Mouse (Mus musculus) ovary, postnatal 14 days (tissue): Measurements from ENCODE around the gene Gm20481.
"Not testable (repeated sequence)": the region's sequence is repeated elsewhere in the genome, so short reads cannot be mapped to it uniquely, and the experiment has no call there.

ENCODE experiments used
- DNase-seq: peaks from one replicate; pipeline ENCODE4 v3.0.0; 2022; ENCODE audit warnings: low spot score

Gene Gm20481

DNA sequence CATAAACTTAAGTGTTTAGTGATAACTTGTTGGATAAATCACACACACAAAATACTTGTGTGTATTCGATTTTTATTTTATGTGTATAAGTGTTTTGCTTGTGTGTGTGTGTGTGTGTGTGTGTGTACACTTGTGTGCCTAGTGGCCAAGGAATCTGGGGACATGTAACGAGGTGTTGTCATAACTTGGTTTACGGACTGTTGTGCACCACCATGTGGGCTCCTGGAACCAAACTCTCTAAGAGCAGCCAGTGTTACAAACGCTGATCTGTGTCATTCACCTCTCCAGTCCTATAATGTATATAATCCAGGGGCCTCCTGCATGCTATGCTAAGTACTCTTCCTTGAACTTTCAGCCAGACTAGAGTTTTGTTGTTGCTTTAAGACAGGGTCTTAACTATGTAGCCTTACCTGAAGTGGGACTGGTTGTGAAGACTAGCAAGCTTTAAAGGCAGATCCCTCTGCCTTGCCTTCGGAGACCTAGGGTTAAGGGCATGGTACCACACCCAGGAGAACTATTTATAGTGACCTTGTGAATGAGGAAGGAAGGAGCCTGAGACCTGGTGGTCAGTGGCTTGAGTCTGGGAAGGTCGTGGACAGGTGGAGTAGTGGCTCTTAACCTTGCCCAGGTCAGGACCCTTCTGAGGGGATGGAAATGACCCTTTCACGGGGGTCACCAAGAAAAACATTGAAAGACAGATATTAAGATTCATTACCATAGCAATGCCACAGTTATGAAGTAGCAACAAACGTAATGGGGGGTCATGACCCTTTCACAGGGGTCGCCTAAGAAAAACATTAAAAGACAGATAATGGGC, 33.5 kb downstream of the Gm20481 start:
- no peak for DNase-seq

DNA sequence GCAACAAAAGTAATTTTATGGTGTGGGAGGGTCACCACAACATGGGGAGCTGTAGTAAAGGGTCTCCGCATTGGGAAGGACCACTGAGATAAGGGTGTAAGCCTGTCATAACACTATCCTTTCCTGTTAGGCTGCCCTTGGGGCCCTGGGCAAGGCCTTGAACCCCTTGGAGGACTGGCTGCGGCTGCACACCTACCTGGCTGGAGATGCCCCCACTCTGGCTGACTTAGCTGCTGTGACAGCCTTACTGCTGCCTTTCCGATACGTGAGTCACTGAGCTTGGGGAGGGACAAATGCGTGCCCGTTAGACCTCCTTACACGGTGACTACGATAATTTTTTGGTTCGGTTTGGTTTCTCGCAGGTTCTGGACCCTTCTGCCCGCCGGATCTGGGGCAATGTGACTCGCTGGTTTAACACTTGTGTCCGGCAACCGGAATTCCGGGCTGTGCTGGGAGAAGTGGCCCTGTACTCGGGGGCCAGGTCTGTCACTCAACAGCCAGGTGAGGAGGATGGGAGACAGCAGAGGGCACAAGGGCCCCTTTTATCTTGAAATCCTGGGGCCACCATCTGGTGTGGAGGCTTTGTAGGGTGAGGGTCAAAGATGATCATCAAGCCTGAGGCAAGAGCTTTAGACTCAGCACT, 34.5 kb downstream of the Gm20481 start:
- no peak for DNase-seq

DNA sequence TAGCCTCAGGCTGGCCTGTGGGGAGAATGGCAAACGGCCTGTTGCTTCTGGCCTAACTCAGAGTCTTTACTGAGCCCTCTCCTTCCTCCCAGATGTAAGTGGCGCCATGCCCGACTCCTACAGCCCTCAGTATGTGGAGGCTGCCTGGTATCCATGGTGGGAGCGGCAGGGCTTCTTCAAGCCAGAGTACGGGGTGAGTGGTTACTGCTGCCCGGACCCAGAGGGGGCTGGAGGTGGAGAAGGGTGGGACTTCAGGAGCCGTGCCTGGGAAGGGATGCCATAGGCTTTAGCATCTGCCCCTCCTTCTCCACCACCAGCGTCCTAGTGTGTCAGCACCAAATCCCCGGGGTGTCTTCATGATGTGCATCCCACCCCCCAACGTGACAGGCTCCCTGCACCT, 35.4 kb downstream of the Gm20481 start:
- no peak for DNase-seq

DNA sequence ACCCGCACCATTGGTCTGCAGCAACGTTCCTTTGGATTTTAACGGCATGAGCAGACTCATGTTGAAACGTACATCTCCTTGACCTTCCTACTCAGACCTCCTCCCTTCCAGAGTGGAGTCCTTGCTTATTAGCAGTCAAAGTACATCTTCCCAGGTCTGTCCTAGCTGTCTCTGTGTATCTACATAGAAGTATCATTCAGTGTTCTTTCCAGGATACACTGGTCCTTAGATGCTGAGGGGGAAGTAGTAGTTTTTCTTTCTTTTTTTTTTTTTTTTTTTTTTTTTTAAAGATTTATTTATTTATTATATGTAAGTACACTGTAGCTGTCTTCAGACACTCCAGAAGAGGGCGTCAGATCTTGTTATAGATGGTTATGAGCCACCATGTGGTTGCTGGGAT, 36.2 kb downstream of the Gm20481 start:
- not testable (repeated sequence) for DNase-seq

DNA sequence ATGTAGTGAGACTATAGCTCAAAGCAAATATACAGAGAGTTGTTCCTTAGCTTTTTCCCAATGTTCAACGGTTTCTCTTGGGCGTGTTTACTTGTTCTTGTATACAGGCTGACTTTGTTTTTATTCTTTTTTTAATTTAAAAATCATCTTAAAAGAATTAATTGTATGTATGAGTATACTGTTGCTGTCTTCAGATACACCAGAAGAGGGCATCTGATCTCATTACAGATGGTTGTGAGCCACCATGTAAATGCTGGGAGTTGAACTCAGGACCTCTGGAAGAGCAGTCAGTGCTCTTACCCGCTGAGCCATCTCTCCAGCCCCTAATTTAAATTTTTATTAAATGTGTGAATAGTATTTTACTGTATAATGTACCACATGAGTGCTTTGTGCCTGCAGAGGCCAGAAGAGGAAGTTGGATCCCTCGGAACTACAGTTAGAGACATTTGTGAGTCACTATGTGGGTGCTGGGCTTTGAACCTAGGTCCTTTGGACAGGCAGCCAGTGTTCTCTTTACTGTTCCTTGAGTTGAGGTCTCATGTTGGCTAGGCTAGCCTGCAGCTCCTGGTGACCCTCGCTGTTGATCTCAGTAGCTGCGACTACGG, 37.8 kb downstream of the Gm20481 start:
- DNase-seq: no peak

DNA sequence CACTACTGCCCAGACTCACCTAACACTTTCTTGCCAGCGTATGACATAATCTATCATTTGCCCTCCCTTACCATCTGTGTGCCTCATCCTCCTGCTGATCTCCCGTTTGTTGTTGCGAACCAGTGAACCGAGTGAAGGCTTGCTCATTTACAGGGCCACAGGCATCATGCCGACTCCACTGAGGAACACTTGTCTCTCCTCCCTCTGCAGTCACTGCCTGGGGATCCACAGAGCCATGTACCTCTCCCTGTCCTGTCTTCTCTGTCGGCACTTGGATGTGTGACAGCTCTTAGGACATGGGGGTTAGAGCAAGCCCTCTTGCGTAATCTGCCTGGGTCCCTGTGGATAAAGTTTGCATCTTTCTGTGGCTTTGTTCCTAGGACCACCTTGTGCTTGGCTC, 39.9 kb downstream of the Gm20481 start:
- DNase-seq: no peak

DNA sequence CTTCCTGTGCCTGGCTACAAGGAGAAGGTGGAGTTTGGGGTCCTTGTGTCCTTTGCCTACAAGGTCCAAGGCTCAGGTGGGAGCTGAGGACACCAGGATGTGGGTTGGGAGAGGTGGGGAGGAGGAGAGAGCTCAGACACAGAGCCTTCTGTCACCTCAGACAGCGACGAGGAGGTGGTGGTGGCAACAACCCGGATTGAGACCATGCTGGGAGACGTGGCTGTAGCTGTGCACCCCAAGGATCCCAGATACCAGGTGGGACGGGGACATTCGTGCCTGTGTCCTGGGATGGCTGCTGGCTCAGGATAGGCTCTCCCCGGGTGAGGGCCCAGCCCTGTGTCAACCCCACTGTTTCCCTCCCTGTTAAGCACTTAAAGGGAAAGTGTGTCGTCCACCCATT, 41.7 kb downstream of the Gm20481 start:
- DNase-seq: no peak

DNA sequence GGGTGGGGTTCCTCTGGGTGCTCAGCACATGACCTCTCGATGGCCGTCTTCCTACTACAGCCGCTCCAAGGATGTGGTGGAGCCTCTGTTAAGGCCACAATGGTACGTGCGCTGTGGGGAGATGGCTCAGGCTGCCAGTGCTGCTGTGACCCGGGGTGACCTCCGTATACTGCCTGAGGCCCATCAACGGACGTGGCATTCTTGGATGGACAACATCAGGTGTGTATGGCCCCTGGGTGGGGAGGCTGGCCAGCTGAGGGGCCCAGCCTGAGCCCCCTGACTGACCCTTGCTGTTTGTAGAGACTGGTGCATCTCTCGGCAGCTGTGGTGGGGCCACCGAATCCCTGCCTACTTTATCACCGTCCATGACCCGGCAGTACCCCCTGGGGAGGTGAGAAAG, 42.7 kb downstream of the Gm20481 start:
- DNase-seq: no peak

DNA sequence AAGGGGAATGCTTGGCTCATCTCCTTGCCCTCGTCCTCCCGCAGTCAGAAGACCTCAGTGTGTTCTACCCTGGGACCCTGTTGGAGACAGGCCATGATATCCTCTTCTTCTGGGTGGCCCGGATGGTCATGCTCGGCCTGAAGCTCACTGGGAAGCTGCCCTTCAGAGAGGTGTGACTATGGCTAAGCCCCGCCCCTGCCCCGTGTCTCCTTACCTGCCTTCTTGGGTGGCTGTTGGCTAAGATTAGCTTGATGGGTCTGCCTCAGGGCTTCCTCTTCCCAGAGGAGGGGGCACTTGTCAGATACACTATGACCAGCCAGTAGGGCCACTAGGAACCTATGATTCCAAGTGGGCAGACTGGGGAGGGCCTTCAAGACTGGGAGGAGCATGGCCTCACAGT, 43.5 kb downstream of the Gm20481 start:
- DNase-seq: no peak

DNA sequence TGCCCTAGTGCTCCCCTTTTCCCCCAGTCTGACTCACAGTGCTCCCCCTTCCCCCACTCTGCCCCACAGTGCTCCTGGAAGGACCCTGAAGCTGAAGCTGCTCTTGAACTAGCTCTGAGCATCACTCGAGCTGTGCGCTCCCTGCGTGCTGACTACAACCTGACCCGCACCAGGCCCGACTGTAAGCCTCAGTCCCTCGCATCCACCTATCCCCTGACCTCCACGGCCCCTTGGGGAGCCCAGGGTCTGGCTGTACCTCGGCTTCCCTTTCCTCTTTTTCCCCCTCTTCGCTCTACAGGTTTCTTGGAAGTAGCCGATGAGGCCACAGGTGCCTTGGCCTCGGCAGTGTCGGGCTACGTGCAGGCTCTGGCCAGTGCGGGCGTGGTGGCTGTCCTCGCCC, 45.6 kb downstream of the Gm20481 start:
- DNase-seq: no peak

DNA sequence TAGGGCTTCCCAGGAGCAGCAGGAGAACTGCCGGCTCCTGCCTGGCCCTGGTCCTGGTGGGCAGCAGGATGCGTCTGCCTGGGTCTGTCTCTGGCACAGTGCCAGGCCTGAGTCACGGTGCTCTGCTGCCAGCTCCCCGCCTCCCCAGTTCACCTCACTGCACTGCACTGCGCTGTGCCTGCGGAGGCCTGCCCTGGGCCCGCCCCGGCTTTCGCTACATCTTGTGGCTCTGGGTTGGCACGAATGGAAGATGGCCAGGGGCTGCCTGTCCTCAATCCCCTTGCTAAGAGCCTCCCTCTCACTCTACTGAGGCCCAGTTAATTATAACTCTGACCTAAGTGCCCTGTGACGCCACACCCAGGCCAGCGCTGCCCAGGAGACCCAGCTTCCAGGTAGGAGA, 46.7 kb downstream of the Gm20481 start, which contains the start of gene Vwa7:
Gene Vwa7, plus strand, starts transcription at position 204 of the 400 bp plus-strand sequence.
- no peak for DNase-seq

DNA sequence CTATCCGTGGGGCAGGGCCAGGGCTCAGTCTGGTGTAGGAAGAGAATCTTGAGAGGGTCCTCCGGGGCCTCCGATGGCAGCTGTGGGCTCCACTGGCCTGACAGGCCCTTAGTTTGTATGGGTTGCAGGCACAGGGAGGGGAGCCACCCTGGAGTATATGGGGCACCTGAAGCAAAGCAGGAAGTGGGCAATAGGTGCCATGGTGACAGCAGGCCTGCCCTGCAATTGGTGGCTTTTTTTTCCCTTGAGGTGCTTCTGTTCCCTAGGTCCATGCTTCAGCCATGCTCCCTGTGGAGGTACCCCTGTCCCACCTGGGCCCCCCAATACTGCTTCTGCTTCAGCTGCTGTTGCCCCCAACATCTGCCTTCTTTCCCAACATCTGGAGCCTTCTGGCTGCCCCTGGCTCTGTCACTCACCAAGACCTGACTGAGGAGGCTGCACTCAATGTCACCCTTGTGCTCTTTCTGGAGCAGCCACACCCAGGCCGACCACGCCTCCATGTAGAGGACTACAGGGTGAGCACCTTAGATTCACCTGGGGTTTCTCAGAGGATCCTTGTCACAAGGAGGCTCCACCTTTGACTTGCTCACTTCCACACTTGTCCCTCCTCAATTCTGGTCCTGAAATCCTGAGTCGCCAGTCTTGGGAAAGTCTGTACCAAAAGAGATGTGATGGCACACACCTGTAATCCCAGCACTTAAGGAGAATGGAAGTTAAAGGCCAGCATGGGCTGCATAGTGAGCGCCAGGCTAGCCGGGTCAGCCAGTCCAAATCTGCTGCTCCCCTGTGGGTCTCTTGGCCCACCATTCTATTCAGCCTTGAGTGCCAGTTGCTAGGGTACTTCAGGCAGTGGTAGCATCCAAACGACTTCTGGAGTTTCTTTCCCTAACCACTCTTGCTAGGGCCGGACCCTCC, 47.3 kb downstream of the Gm20481 start:
- no peak for DNase-seq

DNA sequence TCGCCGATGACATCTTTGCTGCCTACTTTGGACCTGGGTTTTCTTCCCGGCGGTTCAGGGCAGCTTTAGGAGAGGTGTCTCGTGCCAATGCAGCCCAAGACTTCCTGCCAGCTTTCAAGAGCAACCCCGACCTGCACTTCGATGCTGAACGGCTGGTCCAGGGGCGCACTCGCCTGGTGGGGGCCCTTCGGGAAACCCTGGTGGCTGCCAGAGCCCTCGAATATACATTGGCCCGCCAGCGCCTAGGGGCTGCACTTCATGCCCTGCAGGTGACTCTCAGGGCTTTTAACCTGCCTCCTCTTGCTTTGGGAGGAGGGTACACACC, 48.0 kb downstream of the Gm20481 start:
- no peak for DNase-seq

DNA sequence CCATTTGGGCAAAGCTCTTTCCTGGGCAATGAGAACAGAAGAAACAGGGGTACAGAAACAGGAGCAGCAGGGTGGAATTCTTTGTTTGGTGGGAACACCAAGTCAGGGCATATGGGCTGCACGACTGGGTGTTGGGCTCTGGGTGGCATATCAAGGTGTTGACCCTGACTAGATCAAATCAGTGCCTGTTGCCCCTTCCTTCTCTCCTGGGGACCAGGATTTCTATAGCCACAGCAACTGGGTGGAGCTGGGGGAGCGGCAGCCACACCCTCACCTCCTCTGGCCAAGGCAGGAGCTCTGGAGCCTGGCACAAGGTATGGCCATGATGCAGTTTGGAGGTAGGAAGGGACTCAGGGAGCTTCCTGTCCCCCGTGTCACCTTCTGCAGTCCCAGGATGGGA, 48.5 kb downstream of the Gm20481 start:
- no peak for DNase-seq

DNA sequence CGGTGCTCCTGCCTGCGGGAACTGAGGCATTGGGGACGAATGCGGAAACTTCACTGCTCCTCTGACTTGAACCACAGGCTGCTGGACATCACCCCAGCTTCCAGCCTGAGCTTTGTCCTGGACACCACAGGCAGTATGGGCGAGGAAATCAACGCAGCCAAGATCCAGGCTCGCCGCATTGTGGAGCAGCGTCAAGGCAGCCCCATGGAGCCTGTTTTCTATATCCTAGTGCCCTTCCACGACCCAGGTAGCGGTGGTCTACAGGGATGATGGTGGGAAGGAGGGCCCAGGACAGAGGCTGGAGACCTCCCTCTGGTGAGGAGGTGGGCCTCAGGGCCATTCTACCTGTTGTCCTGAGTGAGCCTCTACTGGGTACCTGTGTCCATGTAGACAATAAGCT, 50.2 kb downstream of the Gm20481 start:
- no peak for DNase-seq

DNA sequence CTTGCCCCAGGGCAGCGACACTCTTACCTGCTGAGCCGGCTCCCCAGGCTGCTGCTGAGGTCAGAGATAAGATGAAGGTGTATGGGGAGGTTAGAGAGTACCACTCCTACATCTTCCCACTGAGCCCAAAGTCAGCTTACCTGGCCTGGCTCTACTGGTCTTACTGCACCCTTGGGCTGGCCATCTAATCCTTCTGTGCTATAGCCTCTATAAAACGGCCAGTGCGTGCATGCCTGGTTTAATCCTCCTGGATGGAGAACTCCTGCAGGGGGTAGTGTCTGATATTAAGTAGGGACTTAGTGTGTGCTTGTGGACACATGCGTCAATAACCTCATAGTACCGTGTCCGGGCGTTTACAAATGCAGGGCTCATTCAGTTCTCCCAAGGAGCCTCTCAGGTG, 50.8 kb downstream of the Gm20481 start:
- DNase-seq: no peak

DNA sequence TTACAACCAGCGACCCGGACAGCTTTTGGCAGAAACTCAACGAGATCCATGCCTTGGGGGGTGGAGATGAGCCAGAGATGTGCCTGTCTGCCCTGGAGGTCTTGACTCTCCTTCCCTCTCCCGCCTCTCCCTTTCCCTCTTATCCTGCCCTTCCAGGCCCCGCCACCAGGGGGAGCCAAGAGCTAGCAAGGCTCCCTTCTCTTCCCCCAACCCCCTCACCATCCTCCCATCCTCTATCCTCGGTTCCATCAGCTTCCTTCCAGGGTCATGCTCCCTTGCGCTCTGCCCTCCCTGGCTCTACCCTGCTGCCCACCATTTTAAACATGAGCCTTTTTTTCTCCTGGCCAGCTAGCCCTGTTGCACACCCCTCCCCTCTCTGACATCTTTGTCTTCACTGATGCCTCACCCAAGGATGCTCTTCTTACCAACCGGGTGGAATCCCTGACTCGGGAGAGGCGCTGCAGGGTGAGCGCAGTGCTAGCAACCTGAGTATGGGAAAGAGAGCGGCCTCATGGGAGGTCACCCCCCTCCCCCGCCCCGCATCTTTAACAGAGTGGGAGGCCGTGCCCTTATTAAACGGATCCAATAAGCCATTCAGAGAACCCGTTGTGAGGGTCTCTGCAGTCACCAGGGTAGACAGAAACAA, 51.6 kb downstream of the Gm20481 start:
- peak; percentile 93 for DNase-seq
